Mouse (Mus musculus) megakaryocyte, adult 5-6 weeks (primary cell): ENCODE results near the gene Cnpy1. TPM values are rescaled to one million over a fixed set of nuclear protein-coding genes. Genes with fewer than 3 reads are reported as not detected.

Experiments used
- ATAC-seq: 2 replicates; pipeline ENCODE4 v1.8.0; 2016; ENCODE audit warnings: mild to moderate bottlenecking, inconsistent platforms; ENCODE audit not compliant: poor library complexity, severe bottlenecking
- total RNA-seq, 2 experiments: library from RNA; stranded (forward) in 1 of 2; stranded (reverse) in 1 of 2; fragments of 153-499, 151-499 nt in 1 of 2; fragments of 221-1000, 200-1000 nt in 1 of 2; gene quantifications; 2 replicates each; pipeline versions ENCODE4 v1.2.3 to v1.2.4; 2015 to 2017

Gene Cnpy1
- total RNA-seq, 2 experiments from 2014 or later: not detected

- no peak for ATAC-seq
Observed at GRCm38 (mm10) chr5:28195473-28195872, 50.1 kb downstream of the Cnpy1 start.

DNA sequence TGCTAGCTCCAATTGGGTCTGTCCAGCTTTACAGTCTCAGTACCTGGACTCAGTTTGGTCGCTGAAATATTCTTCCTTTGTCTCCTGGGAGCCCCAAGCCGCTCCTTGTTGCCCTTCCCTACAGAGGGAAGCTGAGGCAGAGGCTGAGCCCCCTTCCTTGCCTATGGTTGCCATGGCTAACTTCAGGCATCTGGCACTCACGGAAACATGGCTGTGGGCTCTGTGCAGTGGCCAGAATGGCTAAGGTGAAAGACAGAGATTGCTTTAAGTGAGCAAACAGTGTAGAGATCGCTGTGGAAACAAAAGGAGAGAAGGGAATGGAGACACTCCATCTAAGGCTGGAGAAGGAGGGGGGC lies 53.5 kb downstream of the Cnpy1 start:
- ATAC-seq: no peak

DNA sequence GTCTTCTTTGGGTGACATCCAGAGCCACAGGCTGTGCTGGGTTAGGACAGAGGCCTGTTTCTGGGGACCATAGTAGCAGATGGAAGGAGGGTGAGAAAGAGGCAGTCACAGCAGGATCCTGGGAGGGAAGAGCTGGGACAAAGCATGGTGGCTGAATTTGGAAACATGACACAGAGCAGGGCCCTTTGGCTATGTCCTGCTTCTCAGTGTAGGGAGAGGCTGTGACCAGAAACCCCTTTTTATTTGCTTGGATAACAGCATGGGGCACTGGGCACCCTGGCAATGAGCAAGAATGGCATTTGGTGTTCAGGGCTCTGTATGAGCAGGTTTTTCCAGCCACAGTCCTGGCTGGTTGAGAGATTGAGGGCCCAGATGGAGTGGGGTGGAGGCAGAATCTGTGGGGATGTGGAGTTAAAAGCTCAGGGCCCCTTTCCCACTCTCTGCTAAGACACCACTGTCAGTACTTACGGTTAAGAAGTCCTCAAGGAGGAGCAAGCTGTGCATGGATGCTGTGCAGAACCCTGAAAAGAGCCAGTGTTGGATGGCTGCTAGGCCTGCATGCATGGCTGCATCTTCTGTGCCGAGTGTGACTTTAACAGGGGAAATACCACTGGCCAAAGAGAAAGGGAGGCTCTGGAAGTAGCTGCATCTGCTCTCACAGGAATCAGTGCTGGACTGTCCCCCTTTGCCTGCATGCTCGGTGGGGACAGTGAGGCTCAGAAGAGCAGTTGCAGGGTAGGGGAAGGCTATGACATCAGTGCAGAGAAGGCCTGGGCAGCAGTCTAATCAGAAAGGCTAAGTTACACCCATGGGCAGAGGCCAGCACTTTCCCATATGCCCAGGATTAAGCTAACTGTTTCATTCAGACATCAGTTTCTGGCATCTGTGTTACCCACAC lies 54.2 kb downstream of the Cnpy1 start:
- ATAC-seq: no peak

DNA sequence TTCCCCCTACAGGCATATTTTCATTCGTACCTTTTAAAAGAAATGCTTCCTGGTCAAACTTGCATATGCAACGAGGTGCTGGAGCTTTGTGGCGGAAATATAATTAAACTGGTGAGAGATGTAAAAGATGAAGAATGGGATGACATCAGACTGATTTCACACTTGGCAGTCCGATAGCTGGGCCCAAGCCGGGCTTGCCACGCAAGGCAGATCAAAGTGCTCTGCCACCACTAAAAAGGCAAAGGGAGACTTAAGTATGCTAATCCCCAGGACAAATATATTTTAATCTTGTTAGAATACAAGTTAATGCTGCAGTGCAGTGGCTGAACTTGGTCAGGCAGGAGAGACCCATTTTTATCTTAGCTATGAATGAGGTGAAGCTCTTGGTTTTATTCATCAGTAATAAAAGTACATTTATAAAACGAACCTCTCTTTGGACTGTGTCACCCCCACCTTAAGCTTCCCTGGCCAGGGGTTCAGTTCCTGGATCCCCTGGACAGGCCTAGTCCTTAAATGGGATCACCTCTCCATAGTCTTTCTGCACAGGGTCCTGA lies 66.3 kb downstream of the Cnpy1 start:
- no peak for ATAC-seq

- no peak for ATAC-seq
Observed at GRCm38 (mm10) chr5:28178322-28178721, 67.3 kb downstream of the Cnpy1 start.

- ATAC-seq: no peak
Observed at GRCm38 (mm10) chr5:28176585-28176984, 69.0 kb downstream of the Cnpy1 start.

DNA sequence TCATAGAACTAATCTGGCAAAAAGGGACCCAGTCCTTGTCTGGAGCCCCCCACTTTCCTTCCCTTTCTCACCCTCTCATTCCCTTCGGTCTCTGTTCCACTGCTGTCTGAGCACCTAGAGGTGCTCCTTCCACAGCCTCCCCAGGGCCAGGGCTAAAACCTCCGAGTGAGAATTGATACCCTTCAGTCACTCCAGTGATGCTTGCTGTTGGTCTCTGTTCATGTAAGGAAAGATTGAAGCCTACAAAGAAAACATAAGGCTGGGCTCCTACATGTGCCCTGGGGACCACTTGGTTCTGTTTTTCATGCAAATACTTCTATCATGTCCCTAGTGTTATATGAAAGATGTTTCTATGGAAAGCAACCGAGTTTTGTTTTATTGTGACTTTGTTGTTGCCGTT lies 69.6 kb downstream of the Cnpy1 start:
- ATAC-seq: no peak

DNA sequence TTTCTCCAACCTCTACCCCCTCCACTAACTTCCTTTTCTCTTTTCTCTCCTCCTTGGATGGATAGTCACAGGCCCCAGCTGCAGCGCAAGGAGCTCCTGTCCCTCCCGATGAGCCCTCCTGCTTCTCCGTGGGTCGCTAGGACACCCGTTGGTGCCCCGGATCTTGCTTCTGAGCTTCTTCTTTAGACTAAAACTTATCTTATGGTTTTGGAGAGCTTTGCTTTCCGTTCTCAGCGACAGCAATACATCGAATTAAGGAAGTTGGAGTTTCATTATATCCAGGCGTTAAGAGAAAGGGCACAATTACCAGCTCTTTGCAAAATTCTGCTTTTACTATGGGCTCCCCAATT lies 70.1 kb downstream of the Cnpy1 start:
- ATAC-seq: no peak

GRCm38 (mm10) chr5:28174876-28175569 lies 70.6 kb downstream of the Cnpy1 start:
- ATAC-seq: no peak

DNA sequence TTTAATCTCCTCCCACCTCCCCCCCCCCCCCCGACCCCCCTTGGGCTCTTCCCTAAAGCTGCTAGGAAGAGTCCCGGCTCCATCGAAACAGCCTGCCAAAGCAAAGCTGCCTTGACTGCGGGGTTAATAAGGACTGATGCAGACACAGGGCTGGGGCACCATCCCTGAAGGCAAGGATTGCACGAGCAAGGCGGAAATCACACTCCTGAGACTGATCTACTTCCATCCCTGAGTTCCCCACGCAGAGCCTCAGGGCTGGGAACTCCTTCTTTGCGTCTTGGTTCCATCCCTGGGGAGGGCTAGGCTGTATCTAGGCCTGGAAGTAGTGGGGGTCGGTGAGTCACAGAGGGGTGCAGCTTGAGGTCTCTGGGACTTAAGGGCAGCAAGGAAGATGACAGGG lies 71.5 kb downstream of the Cnpy1 start:
- ATAC-seq: no peak

DNA sequence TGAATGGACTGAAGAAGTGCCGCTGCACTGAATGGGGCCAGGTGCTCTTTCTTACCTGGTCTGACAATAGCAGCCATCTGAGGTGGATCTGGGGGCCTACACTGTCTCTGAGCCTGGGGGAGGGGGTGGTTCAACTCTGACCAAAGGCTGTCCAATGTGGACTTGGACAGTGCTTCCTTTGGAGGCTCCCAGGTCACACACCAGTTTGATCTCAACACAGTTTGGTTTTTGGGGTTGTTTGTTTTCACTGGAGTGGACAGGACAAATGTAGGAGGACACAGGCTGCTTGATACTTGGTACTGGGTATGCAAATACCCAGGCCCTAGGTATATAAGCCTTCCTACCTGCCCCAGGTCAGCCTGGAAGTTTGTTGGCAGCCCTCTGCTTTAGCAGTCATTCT lies 71.9 kb downstream of the Cnpy1 start:
- no peak for ATAC-seq

- no peak for ATAC-seq
Observed at GRCm38 (mm10) chr5:28172921-28173670, 72.5 kb downstream of the Cnpy1 start.

GRCm38 (mm10) chr5:28172261-28172920 lies 73.2 kb downstream of the Cnpy1 start:
- ATAC-seq: no peak

GRCm38 (mm10) chr5:28171667-28172066 lies 73.9 kb downstream of the Cnpy1 start:
- no peak for ATAC-seq

DNA sequence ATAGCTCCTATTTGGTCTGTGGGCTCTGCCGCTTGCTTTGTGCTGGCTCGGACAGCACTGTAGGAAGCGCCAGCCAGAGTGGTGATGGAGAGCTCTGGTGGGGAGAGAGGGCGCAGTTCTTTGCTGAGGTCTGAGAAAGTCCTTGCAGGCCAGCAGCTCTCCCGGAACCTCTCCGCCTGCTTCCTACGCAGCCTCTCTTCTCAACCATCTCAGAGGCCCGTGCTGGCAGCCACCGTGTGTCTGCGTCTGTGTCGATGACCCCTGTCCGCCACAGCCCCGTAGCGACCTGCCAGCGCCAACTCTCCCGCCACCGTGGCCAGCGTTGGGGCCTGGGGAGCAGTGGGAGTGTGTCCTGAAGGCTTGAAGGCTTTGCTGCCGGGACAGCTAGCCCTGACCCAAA lies 74.7 kb downstream of the Cnpy1 start:
- no peak for ATAC-seq

GRCm38 (mm10) chr5:28170081-28170480 lies 75.5 kb downstream of the Cnpy1 start:
- no peak for ATAC-seq

DNA sequence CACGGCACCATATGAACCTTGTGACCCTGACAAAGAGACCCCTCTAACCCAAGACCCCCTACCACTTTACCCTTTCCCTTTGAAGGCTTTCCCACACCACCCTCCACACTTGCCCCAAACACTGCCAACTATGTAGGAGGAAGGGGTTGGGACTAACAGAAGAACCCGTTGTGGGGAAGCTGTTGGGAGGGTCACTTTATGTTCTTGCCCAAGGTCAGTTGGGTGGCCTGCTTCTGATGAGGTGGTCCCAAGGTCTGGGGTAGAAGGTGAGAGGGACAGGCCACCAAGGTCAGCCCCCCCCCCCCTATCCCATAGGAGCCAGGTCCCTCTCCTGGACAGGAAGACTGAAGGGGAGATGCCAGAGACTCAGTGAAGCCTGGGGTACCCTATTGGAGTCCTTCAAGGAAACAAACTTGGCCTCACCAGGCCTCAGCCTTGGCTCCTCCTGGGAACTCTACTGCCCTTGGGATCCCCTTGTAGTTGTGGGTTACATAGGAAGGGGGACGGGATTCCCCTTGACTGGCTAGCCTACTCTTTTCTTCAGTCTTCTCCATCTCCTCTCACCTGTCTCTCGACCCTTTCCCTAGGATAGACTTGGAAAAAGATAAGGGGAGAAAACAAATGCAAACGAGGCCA lies 76.3 kb downstream of the Cnpy1 start:
- no peak for ATAC-seq

- peak; percentile 51; the same call in 1 of the 2 replicates for ATAC-seq
Observed at GRCm38 (mm10) chr5:28168253-28169165, 77.1 kb downstream of the Cnpy1 start.

DNA sequence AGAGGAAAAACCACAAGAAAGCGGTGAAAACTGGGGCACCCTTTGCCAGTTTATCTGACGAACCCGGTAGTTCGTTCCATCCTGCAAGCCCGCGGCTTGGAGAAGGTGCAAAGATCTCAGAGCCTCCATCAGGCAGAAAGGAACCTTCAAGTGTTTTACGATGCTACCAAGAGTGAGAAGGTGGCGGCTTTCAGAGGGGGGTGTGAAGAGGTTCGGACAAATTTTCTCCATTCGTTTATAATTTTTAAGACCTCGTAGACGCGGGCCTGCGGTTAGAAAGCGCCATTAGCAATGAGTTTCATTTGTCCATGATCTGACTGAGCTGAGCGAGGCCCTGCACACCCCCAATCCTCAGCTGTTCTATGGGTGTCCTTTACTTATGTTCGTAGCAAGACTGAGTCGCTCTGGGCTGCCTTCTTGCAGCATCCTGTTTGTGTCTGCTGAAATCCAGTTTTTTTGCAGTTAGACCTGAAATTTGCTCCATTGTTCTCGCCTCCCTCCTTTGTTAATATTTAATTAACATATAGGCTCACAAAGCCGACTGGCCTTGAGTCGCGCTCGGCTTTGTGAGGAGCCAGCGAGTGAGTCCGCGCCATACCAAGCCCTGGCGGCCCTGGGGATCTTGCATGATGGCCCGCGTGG lies 77.9 kb downstream of the Cnpy1 start:
- ATAC-seq: peak; percentile 23; the same call in 1 of the 2 replicates
